Mouse (Mus musculus) layer of hippocampus, postnatal 36 days (tissue): ENCODE measurements at regions not wholly inside any gene's neighbourhood (a gene's known extent, or its start where the extent isn't known, plus 50 kb on each side); places are given as distances from the start of the nearest gene placed in this dataset.

Experiments
- DNase-seq, 2 experiments: peaks; one replicate each; pipeline ENCODE4 v3.0.0; 2022

DNA sequence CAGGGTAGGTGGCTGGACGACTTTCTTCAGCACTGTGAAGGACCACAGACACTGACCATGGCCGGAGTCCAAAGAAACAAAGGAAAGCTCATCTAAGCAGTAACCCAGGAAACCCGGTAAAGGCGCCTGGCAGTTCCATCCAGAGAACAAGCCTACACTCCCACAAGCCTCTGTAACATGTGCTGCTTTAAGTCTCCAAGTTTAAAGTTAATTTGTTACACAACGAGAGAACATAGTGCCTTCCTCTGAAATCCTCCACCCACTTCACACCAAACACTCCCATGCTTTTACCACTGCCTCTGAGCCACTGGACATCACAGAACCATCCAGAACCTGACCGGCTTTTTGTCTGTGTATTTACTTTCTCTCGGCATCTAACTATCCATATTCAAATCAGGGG is 416.0 kb downstream of the Atp23 start:
- DNase-seq, result no peak

DNA sequence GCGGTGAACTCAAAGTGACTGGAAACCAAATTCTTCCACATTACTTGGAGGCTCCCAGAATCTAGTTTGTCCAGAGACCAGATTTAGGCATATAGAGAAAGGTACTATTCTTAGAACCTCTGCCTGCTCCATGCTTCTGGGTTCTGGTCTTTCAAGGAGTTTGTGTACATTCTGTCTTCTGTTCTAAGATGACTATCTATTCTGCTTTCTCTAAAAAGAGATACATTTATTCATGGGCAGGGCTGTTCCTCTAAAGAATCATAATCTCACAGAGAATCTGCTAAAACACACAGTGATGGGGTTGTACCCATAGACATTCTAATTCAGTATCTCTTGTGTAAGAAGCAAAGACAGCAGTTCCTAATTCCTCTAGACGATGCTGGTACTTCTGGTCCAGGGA is 417.7 kb downstream of the Atp23 start:
- no peak for DNase-seq

DNA sequence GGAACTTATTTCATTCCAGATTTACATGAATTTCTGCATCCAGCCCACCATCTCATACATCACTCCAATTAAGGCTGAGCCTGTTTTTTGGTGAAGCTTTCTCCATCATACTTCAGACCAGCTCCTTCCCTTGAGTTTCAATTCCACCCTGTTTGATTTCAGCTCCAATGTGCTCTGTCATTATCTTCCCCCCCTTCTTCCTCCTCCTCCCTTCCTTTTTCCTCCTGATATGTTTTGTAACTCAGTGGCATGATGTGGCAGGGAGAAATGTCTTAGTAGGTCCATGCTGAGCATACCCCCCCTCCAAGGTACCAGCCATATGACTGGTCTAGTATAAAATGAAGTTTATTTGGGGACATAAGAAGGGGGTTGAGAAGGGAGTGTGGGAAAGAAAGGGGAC is 420.8 kb downstream of the Atp23 start:
- DNase-seq, result no peak

DNA sequence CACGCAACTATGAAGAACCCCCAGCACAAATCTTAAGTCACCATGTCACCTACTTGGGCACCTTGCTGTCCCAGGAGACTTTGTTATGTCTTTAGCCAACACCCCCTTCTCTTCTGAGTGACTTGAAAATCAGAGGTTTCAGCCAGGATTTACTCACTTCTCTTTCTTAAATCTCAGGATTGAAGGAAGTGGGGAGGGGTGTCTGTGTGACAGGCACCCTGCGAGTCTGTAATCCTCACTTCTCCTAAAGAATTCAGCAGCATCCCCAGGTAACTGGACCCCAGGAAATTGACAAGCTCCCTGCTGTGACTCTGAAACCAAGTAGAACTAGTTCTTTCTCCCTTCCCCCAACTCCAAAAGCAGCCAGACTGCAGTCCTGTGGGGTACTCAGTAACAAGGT is 421.4 kb downstream of the Atp23 start:
- no peak for DNase-seq

DNA sequence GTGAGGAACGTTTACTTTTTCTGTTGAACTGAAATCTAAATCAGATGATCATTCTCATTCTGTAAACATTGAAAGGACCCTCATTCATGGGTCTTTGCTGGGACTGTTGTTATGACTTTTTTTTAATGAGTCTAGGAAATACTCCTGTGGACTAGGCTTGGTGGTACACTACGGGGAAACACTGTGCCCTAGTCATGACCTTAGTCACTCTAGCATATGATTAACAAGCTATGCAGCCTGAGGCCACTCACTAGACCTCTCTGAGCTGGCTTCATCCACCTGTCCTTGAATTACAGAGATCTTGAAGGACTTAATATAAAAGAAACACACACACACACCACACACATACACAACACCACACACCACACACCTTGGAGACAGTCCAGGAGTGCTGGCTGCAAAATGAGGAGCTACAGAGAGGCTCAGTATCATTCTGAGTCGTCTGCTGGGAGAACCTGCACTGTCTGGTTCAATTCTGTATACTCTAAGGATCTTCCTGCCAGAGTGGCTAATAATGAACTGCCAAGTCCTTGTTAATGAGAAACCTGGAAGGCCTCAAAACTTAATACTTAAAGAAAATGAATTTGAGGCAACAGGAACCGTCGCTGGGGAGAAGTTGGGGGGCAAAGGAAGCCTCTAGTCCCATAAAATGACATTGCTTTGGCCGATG is 428.0 kb downstream of the Atp23 start:
- DNase-seq, result no peak

DNA sequence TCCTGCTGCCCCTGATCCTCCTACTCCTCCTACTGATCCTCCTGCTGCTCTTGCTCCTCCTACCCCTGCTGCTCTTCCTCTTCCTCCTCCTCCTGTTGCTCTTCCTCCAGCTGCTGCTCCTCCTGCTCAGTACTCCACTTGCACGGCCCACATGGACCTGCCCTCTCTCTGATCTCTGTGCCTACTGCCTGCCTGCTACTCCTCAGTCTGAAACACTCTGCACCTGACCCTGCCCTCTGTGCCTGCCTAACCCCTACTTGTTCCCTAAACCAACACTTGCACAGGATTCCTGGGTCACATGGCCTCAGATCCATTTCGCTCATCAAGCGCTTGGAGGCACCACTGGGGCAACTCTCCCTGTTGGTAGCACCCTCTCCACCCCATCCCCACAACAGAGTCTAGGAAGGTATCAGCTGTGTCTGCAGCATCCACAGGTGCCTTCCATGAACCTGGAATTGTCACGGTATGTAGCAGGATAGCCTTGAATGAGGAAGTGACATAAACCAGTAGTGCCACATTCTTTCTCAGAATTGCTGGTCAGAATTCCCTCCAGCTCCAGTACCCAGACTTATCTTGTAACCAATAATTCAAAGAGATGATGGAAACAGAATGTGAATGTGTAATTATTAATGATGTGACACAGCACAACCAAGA is 430.2 kb downstream of the Atp23 start:
- DNase-seq, result no peak

DNA sequence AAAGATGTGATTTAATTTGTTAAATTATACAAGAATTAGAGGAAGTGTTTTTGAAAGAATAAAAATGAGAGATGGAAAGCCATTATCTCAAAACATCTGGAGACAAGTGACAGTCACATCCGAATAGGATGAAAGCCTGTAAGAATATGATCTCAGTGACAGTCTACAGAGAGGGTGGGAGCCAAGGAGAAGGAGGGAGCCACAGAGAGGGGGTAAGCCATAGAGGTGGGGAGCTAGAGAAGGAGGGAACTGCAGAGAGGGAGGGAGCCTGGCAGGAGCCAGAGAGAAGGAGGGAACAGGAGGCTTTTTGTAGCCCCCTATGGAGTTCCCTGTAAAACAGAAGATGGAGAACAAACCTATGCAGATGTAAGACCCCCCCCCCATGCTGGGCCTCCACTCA is 438.4 kb downstream of the Atp23 start:
- no peak for DNase-seq

DNA sequence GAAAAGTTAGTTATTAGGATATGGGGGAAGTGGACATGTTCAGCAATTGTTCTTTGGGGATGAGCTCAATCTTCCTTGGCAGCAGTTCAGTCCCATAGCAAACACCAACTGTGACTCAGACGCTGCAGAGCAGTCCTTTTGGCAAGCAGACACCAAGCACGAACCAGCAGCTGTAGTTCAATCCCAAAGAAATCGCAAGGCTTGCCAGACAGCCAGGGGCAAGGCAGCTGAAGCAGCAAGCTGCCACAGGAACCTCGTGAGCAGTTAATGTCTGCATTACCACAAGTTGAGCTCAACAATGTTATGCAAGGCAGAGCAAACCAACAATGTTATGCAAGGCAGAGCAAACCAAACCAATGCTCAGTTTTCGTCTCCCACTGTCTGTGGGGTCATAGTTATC is 442.6 kb downstream of the Atp23 start:
- DNase-seq, result peak in 1 of 2 experiments; percentile 5

DNA sequence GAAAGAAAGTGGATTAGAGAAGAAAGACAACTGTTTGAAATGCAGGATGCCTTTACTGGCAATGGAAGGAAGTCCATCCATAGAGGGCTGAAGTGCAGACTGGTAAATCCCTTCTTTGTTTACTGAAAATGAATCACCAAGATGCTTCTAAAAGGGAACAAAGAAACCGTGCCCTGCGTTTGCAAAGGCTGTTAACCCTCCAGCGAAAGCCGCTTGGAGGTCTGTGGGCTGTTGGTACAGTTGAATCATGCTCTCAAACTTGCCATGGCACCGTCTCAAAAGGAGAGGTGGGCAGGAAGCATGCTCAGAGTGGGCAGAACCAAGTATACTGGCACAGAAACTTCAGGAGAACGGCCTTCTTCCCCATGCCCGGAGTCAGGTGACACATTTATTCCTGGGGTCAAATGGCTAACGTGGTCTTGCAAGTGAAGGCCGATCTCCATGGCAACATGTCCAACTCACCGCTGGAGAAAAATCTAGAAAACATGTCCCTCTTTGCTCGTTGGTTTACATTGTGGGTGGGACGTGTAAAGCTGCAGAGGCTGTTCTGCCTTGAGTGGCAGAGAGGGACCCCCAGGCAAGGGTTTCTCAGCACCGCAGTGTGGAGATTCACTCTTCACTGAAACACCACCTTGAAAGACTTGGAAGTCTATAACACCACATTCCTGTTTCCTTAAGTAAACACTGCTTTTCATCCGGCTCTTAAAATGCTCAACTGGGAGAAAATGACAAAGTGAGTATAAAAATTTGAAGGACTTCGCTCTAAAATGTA is 448.2 kb downstream of the Atp23 start:
- no peak for DNase-seq

DNA sequence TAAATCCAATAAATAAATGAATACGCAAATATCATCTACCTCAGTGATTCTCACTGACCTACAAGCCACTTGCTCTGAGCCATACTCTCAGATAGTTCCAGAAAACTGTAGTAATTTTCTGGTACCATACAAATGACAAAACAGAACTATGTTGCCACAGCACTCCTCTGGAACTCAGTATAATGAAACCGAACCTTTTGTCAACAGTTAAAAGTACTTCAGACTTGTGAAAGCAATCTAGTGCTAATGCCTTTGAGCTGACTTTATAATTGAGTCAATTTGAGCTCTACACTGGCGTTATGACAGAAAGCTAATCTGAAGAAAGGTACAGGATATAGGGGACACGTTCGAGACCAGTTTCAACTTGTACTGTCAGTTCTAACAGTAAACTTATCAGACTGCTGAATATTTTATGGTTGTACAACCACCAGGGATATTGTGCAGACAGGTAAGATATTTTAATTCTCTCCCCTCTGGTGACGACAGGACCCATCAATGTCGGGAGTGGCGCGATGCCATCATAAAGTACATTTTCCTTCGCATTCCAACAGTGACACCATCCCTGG is 449.0 kb downstream of the Atp23 start:
- no peak for DNase-seq

DNA sequence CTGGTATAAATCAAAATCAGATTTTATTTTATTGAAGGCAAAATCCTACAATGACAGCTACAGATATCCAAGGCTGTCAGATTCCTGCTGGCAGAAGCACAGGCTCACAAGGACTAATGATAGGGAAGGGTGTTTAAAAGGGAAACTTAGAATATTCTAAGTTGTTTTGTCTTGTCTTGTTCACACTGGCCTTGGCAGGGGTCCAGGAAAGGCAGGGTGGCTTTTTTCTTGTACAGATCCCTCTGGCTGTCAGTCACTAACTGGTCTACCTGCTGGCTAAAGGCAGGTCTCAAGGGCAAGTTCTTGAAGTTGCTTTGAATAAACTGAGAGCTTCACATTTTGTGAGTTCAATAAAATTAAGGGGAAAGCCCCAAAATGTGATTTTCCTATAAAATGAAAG is 465.3 kb downstream of the Lrig3 start:
- no peak for DNase-seq

DNA sequence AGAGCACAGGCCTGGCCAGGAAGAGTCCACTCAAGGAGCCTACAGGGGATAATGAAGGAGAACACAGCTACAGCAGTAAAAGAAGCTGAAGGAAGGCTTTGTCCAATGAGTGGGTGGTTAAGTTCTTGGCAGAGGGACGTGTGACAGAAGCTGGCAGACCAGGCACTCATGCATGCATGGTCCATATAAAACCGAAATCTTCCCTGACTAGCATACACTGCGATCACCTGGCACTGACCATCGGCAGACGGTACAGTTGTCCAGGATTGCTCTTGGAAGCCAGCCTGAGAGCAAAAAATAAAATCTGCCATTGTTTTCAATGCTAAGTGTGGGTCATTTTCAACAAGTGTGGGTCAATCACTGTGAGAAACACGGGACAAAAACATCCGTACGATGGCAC is 464.4 kb downstream of the Lrig3 start:
- DNase-seq, result no peak

DNA sequence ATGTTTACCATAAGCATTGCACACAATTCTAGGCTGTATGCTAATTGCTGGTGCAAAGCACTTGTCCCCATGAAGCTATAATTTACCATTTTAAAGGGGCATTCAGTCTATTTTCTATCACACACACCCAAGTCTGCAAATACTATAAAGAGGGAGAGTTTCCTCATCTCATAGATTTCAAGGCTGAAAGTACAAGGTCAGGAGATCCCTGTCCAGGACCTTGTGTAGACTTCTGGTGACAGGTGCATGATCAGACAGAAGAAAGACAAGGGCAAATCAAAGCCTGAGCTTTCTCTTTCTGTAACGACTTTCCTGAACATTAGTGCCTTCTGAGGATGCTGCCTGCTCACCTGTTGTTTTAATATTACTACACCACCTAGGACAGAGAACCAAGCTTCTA is 463.5 kb downstream of the Lrig3 start:
- DNase-seq, result no peak

DNA sequence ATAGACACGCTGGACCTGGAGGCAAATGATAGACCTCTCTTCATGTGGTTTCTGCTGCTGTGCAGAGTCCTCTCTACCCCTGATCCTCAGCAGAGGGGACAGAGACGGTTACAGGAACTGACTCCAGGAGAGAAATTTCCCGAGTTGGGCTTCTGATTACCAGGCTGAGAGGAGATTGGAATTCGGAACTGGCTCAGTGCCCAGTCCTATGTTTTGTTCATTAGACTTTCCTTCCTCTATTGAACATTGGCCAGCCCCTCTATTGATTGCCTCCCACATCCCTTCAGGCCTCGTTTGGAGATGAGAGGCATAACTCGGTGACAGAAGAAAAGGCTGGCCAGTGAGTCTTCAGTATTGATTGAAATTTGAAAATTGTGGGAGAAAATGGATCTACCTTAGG is 456.1 kb downstream of the Lrig3 start:
- DNase-seq, result no peak

DNA sequence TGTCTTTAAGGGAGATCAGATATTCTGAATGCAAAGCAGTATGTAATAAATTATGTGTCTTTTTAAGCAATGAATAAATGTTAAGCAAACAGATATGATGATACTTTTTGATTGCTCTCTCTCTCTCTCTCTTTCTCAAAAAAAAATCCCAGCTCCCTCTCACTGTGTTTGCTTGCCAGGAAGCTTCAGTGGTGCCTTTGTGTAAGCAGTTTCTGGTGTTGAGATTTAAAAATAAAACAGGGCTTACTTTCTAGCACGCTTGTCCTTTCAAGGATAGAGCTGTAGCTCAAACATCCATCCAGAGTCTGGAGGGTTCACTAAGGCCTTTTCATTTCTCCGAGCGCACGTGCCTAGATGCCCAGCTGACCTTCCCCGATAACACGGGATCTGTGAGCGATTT is 447.8 kb downstream of the Lrig3 start:
- DNase-seq, result no peak

DNA sequence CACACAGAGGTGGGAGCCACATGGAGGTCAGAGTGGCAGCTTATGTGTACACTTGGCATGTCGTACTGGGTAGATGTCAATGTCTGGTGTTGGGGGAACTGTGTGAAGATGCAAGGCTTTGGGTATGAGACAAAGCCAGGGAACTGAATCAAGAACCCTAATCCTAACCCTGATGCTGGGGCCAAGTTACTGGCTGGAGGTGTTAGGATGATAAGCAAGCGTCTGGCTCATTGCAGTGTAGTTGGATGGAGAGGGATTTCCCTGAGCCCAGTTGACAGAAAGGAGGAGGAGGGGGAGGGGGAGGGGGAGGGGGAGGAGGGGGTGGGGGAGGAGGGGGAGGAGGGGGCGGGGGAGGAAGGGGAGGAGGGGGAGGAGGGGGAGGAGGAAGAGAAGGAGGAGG is 426.3 kb downstream of the Lrig3 start:
- DNase-seq, result no peak

DNA sequence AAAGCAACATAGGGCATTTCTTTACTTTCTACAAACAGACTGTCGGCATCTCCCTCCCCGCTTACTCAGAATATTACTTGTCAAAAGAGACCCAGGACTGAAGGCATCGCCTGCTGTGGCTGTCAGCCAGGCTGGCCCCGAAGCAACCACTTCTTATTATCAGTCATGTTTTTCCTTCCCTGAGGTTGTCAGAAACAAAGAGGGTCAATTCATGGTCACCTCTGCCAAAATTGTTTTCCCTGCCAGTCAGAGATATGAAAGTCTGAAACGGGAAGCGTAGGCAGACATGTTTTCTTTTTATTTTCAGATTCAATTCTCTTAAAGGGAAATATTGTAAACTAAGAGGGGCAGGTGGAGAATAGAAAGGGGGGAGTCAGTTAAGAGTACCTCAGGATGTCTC is 425.8 kb downstream of the Lrig3 start:
- DNase-seq, result no peak

DNA sequence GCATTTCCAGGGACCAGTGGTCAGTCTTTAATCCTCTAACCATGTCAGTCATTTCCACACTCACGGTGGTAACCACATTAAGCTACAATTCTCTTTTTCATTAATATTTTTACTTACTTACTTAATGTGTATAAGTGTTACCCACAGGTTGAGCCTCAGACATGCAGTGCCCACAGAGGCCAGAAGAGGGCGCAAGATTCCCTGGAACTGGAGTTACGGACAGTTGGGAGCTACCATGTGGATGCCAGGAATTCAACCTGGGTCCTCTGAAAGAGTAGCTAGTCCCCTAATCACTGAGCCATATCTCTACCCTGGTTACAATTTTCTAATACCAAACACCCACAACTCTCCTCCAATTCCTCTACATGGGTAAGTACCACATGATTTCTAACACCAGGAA is 420.5 kb downstream of the Lrig3 start:
- DNase-seq, result no peak

DNA sequence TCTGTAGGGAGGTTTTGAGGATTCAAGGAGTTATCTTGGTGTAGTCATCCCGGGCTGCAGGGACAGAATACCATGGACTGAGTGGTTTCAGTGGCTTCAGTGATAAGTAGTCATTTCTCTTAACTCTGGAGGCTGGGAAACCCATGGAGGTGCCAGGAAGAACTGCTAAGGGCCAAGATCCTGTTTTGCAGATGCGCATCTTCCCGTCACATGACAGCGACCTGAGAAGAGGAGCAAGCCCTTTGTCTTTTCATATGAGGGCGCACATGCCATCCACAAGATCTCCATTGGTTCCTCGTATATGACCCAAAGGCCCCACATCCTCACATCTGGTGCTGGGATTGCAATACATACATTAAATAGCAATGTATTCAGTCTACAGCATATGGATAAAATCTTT is 419.7 kb downstream of the Lrig3 start:
- no peak for DNase-seq

DNA sequence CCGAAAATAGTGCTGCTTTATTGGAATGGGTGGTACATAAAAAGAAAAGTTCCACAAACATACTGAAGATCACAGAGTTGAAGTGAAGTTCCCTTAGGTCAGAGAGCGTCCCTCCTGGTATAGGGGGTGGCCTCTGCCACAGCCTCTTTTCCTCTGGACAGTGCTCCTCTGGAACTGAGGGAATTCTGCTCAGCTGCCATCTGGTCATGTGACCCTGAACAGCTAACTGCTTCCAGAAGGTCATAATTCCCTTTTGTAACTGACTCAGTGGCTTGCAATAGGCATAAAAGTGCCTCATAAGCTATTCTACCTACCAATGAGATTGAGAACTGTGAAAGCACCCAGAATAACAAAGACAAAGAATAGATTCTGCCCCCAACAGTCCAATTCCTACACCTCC is 414.4 kb downstream of the Lrig3 start:
- no peak for DNase-seq

DNA sequence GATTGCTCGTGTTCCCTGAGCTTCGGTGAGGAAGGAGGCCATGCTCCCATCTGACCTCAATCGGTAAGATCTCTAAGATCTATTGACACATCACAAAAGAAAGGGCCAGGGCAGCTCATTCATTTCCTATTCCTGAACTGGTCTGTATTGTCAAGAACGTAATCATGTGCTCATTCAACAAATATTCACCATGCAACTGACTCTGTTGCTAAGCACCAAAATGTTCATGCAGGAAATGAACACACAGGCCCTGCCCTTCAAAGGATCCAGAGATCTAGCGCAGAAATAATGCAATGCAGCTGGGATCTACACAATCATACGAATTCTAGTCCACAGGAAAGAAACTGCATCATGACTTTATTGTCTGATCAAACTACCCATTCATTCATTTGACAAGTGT is 413.3 kb downstream of the Lrig3 start:
- DNase-seq, result no peak

DNA sequence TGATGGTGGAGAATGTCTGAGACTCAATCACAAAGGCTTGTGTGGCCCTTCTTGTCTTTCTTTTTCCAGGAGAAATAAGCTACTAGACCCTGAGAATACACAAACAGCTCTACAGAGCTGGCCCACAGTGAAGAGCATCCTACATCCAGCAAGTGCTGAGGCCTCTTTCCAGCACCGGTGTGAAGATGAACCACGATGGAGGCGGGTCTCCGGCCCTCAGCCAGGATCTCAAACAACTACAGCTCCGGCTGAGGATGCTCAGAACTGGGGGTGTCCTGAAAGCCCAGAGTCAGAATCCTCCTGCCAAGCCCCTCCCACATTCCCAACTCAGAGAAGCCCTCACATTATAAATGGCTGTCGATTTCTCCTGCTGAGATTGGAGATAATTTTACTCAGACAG is 407.9 kb downstream of the Lrig3 start:
- no peak for DNase-seq

DNA sequence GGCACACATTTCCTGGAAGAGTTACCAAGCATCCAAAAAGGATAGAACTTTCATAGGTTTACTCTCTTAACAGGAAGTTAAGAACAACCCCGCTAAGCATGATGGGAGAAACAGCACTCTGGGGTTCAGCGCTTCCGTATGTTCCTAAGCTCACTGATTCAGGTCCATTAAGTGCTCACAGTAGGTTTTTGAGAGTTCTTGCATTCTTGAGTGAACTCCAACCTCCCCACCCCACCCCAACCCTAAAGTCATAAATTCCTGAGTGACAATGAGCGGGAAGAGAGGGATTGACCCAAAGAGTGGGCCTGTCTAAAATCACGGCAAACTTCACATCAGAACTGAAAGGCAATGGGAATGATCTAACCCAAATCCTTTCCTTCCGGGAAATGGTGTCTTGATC is 405.9 kb downstream of the Lrig3 start:
- no peak for DNase-seq

DNA sequence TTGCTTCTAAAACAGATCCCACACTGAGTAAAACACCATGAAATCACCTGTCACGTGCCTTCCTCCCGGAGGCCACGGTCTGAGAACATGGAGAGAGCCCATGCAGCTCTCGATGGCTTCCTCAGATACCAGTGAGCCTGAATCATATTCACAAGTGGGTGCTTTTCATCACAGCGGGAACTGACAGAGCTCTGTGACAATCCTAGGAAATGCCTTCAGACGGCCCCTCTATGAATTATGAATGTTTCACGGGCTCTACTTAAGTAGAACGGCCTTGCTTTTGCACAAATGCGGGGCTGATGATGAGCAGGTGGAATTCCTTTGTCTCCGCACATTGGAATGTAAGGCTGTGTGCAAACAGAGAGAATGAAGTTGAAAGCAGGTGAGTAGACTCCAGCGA is 383.1 kb downstream of the Lrig3 start:
- no peak for DNase-seq
